Mouse (Mus musculus) G1E-ER4 (cell line): ENCODE measurements around the gene Lce1e. TPM values are rescaled to one million over a fixed set of nuclear protein-coding genes. Genes with fewer than 3 reads are reported as not detected.

Experiments
- GATA1 ChIP-seq: IDR thresholded peaks from one replicate; pipeline ENCODE4 v1.8.0; 2012; ENCODE audit warnings: low read length, inconsistent platforms
- polyA plus RNA-seq: library from polyadenylated mRNA; stranded (reverse); fragments of >175 nt; gene quantifications from 2 replicates; pipeline ENCODE4 v1.2.3, GENCODE M21; 2012

Gene Lce1e
- polyA plus RNA-seq = not detected in 2 replicates

- TF ChIP-seq GATA1 = no peak
Observed at GRCm38 (mm10) chr3:92708974-92709373, at the start of gene Lce1e. Gene Lce1e (minus strand): TSS chr3:92709074.

GRCm38 (mm10) chr3:92753197-92753596 is 44.3 kb upstream of the Lce1e start:
- TF ChIP-seq GATA1 = no peak

GRCm38 (mm10) chr3:92752238-92752637 is 43.4 kb upstream of the Lce1e start, which contains the start of gene Lce1g:
Gene Lce1g (minus strand): TSS chr3:92752338.
- no peak for TF ChIP-seq GATA1

GRCm38 (mm10) chr3:92738996-92739395 is 30.1 kb upstream of the Lce1e start, which contains the start of gene Gm38119:
Gene Gm38119 (minus strand): TSS chr3:92739096.
- TF ChIP-seq GATA1 = no peak

- TF ChIP-seq GATA1 = no peak
Observed at GRCm38 (mm10) chr3:92722631-92723030, 13.8 kb upstream of the Lce1e start.

GRCm38 (mm10) chr3:92720250-92720649 is 11.4 kb upstream of the Lce1e start, which contains the start of gene Lce1f:
Gene Lce1f (minus strand): TSS chr3:92720350.
- no peak for TF ChIP-seq GATA1

GRCm38 (mm10) chr3:92715122-92715521 is 6.2 kb upstream of the Lce1e start:
- TF ChIP-seq GATA1 = no peak

- TF ChIP-seq GATA1 = no peak
Observed at GRCm38 (mm10) chr3:92694613-92695012, 14.3 kb downstream of the Lce1e start.

GRCm38 (mm10) chr3:92691688-92692087 is 17.2 kb downstream of the Lce1e start:
- TF ChIP-seq GATA1 = no peak

- TF ChIP-seq GATA1 = no peak
Observed at GRCm38 (mm10) chr3:92687110-92687509, 21.8 kb downstream of the Lce1e start, which contains the start of gene Lce1d. Gene Lce1d (minus strand): TSS chr3:92687210.

GRCm38 (mm10) chr3:92678947-92679346 is 29.9 kb downstream of the Lce1e start, which contains the start of gene Lce1c:
Gene Lce1c (plus strand): TSS chr3:92679247.
- TF ChIP-seq GATA1 = no peak

GRCm38 (mm10) chr3:92670215-92670614 is 38.7 kb downstream of the Lce1e start, which contains the start of gene Lce1a2:
Gene Lce1a2 (minus strand): TSS chr3:92670315.
- no peak for TF ChIP-seq GATA1

Other genes starting within 250 kb of the Lce1e start
- gene Sprr1a, start 223.2 kb downstream of the Lce1e start, polyA plus RNA-seq = not detected in 2 replicates
- gene Sprr4, start 208.6 kb downstream of the Lce1e start, polyA plus RNA-seq = not detected in 2 replicates
- not detected in 2 replicates for gene 2310046K23Rik, start 174.6 kb downstream of the Lce1e start, polyA plus RNA-seq
- not detected in 2 replicates for gene Ivl, start 135.3 kb downstream of the Lce1e start, polyA plus RNA-seq
- gene Smcp, start 120.1 kb downstream of the Lce1e start, polyA plus RNA-seq = not detected in 2 replicates
- gene 2210017I01Rik, start 101.6 kb downstream of the Lce1e start, polyA plus RNA-seq = not detected in 2 replicates
- gene Lce6a, start 87.4 kb downstream of the Lce1e start, polyA plus RNA-seq = not detected in 2 replicates
- gene Lce1a1, start 60.8 kb downstream of the Lce1e start, polyA plus RNA-seq = not detected in 2 replicates
- gene Lce1b, start 52.1 kb downstream of the Lce1e start, polyA plus RNA-seq = not detected in 2 replicates
- gene Lce1a2, start 38.8 kb downstream of the Lce1e start, polyA plus RNA-seq = not detected in 2 replicates
- gene Lce1c, start 29.8 kb downstream of the Lce1e start, polyA plus RNA-seq = not detected in 2 replicates
- gene Lce1d, start 21.9 kb downstream of the Lce1e start, polyA plus RNA-seq = not detected in 2 replicates
- not detected in 2 replicates for gene Lce1f, start 11.3 kb upstream of the Lce1e start, polyA plus RNA-seq
- gene Gm38119, start 30.0 kb upstream of the Lce1e start, polyA plus RNA-seq = not detected in 2 replicates
- not detected in 2 replicates for gene Lce1g, start 43.3 kb upstream of the Lce1e start, polyA plus RNA-seq
- not detected in 2 replicates for gene Lce1h, start 56.0 kb upstream of the Lce1e start, polyA plus RNA-seq
- gene Lce1i, start 69.8 kb upstream of the Lce1e start, polyA plus RNA-seq = not detected in 2 replicates
- gene Lce1j, start 81.4 kb upstream of the Lce1e start, polyA plus RNA-seq = not detected in 2 replicates
- not detected in 2 replicates for gene Lce1k, start 98.8 kb upstream of the Lce1e start, polyA plus RNA-seq
- gene Kprp, start 118.2 kb upstream of the Lce1e start, polyA plus RNA-seq = not detected in 2 replicates
- not detected in 2 replicates for gene Lce1l, start 142.2 kb upstream of the Lce1e start, polyA plus RNA-seq
- not detected in 2 replicates for gene 2310050C09Rik, start 161.1 kb upstream of the Lce1e start, polyA plus RNA-seq
- not detected in 2 replicates for gene Lce3a, start 217.2 kb upstream of the Lce1e start, polyA plus RNA-seq
- gene Lce3b, start 223.9 kb upstream of the Lce1e start, polyA plus RNA-seq = not detected in 2 replicates
- not detected in 2 replicates for gene Lce3c, start 235.4 kb upstream of the Lce1e start, polyA plus RNA-seq
- not detected in 2 replicates for gene Lce3d, start 248.3 kb upstream of the Lce1e start, polyA plus RNA-seq